Mouse (Mus musculus) thymus, adult 2 months (tissue): ENCODE data around the gene Mettl23. TPM values are rescaled to one million over a fixed set of nuclear protein-coding genes. Genes with fewer than 3 reads are reported as not detected.
"Not testable (repeated sequence)": the region's sequence is repeated elsewhere in the genome, so short reads cannot be mapped to it uniquely, and the experiment has no call there.

Experiments
- DNase-seq: peaks from one replicate; pipeline ENCODE4 v3.0.0; 2021
- H3K27ac ChIP-seq: fragments of 200-500 bp; 2 replicates; pipeline ENCODE4 v1.5.1; 2012; ENCODE audit warnings: low read length, control low read depth; ENCODE audit not compliant: control insufficient read depth, insufficient read depth
- H3K27me3 ChIP-seq: fragments of 200-500 bp; 2 replicates; pipeline ENCODE4 v1.6.1; 2012; ENCODE audit warnings: mild to moderate bottlenecking, low read length, moderate library complexity, mixed read lengths; ENCODE audit not compliant: control insufficient read depth, insufficient read depth
- H3K36me3 ChIP-seq: fragments of 200-500 bp; 2 replicates; pipeline ENCODE4 v1.6.1; 2012; ENCODE audit warnings: mild to moderate bottlenecking, low read length, moderate library complexity; ENCODE audit not compliant: control insufficient read depth, insufficient read depth
- H3K4me1 ChIP-seq: fragments of 200-500 bp; replicated peaks from 2 replicates; pipeline ENCODE4 v1.6.1; 2012; ENCODE audit warnings: low read length; ENCODE audit not compliant: control insufficient read depth, insufficient read depth
- H3K4me3 ChIP-seq: fragments of 200-500 bp; 2 replicates; pipeline ENCODE4 v1.5.1; 2012; ENCODE audit warnings: mild to moderate bottlenecking, low read length, control low read depth, moderate library complexity; ENCODE audit not compliant: control insufficient read depth, insufficient read depth
- CTCF ChIP-seq: fragments of 200-500 bp; IDR thresholded peaks from 2 replicates; pipeline ENCODE4 v1.5.1; 2012; ENCODE audit warnings: mild to moderate bottlenecking, control low read depth, low read length, moderate library complexity, borderline replicate concordance; ENCODE audit not compliant: control insufficient read depth, poor library complexity, insufficient read depth; ENCODE audit errors: extremely low read depth
- POLR2A ChIP-seq: fragments of 200-500 bp; IDR thresholded peaks from 2 replicates; pipeline ENCODE4 v1.6.1; 2012; ENCODE audit warnings: mild to moderate bottlenecking, low read length, control low read depth, moderate library complexity; ENCODE audit not compliant: control insufficient read depth, poor library complexity, insufficient read depth; ENCODE audit errors: extremely low read depth
- WGBS: fragments of 180-500 bp; shearing (Covaris S2); methylation state at CpG from one replicate; pipeline ENCODE4 v1.1.7; 2018; 5-methylcytosine and 5-hydroxymethylcytosine counted together
- polyA plus RNA-seq: library from polyadenylated mRNA; depleted of rRNA; stranded (reverse); fragments of >200 nt; gene quantifications from 2 replicates; pipeline ENCODE4 v1.2.3, GENCODE M21; 2012; rRNA removed

The Mettl23 gene
- polyA plus RNA-seq, 1 experiment = 82.6 TPM

DNA sequence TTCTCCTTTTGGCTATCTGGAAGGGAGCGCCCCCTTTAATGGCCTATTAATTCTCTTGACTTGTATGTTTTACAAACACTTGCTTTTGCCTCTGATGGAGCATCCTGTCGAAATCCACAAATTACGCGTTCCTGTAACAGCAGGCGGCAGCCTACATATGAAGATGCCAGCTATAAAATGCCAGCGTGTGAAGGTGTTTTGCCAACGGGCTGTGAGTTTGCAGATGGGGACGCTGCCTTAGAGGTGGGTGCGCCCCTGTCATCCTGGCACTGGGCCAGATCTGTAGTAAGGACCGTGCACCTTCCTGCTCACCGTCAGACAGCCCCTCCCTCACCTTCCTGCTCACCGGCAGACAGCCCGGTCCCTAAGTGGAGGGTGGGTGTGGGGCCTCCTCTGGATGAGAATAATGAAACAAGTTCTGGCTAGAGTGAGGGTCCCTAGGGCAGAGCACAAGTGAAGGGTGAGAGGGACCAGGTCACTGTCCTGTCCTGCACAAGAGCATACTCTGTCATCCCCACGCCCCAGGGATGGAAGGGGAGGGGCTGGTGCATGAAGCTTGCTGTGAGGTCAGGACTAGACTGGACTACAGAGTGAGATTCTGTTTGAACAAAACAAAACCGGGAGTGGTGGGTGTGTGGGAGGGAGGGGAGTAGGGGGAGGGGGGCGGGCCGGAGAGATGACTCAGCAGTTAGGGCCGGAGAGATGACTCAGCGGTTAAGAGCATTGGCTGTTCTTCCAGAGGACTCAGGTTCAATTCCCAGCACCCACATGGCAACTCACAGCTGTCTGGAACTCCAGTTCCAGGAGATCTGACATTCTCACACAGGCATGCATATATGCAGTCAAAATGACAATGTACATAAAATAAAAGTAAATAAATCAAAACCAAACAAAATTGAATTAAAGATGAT is 50.7 kb downstream of the Mettl23 start:
- Histone ChIP-seq H3K4me1 (peaks cover 6% of the 10 kb centered on the region; the same call in 1 of the 2 replicates), H3K27ac (no peak overlapping the region), H3K27me3 (no peaks in the 10 kb centered on the region), H3K36me3 (no peaks in the 10 kb centered on the region), H3K4me3 (no peak overlapping the region)
- 57% methylated on average over 19 of the region's 19 CpGs for WGBS
- DNase-seq = no peak
- TF ChIP-seq POLR2A (no peak), CTCF (no peak)

DNA sequence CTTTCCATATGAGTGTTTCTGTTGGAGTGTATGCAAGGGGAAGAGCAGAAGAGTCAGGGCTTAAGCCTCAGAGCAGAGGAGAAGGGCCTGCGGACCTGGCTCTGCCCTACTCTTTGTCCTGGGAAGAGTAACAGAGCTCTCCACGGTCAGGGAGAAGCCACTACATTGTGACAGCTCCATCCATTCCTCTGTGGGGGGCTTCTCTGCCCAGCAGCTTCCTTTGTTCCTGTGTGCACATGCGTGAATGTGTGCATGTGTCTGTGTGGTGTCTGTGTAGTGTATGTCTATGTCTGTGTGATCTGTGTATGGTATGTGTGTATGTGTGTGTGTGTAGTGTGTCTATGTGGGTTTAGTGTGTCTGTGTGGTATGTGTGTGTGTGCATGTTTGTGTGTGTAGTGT is 52.3 kb downstream of the Mettl23 start:
- 87% methylated on average over 3 of the region's 3 CpGs for WGBS
- no peak for DNase-seq
- TF ChIP-seq CTCF = no peak
- TF ChIP-seq POLR2A = no peak

DNA sequence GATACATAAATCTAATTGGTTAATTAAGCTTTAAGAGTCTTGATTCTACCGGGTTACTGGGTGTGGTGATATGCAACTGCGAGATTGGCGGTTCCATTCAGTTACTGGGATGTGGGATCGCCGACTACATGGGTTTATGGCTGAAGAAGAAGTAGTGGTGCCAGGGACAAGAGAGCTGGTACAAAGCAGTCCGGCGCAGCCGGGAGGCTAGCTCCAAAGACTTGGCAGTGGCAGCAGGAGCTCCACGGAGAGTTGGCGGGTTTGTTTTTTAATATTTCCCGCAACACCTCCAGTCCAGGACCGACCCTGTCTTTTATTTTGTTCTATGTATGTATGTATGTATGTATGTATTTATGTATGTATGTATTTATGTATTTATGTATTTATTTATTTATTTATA is 56.2 kb downstream of the Mettl23 start:
- H3K4me1 ChIP-seq = no peaks in the 10 kb centered on the region
- no peaks in the 10 kb centered on the region for H3K36me3 ChIP-seq
- TF ChIP-seq POLR2A = no peak
- no peak for TF ChIP-seq CTCF
- WGBS = 95% methylated on average over 12 of the region's 12 CpGs
- no peak for DNase-seq
- no peak overlapping the region for H3K4me3 ChIP-seq
- H3K27ac ChIP-seq = no peak overlapping the region
- no peaks in the 10 kb centered on the region for H3K27me3 ChIP-seq

More for the DNA sequence above, 52.3 kb downstream of the Mettl23 start:
- no peaks in the 10 kb centered on the region for H3K27me3 ChIP-seq
- H3K36me3 ChIP-seq = no peaks in the 10 kb centered on the region
- no peak overlapping the region for H3K27ac ChIP-seq
- no peaks in the 10 kb centered on the region; the same call in 1 of the 2 replicates for H3K4me1 ChIP-seq
- H3K4me3 ChIP-seq = no peak overlapping the region

DNA sequence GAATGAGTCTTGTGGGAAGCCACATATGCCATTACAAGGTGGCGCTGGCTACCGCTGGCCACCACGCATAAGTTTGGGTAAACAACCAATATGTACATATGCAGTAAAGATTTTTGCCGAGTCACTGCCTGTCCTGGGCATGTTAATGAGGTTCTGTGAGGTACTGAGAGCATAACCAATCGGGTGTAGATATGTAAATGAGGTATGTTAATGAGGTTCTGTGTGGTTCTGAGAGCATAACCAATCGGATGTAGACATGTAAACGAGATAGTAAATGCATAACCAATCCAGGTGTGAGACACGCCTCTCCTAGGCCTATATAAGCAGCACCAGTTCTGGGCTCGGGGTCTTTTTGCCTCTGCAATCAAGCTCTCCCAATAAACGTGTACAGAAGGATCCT is 59.5 kb downstream of the Mettl23 start:
- not testable (repeated sequence) for H3K4me3 ChIP-seq, H3K36me3 ChIP-seq, H3K27ac ChIP-seq, H3K27me3 ChIP-seq, H3K4me1 ChIP-seq, DNase-seq
- 90% methylated on average over 10 of the region's 10 CpGs for WGBS

Other genes with a start within 250 kb of the Mettl23 start
- gene Rhbdf2, start 216.3 kb upstream of the Mettl23 start, polyA plus RNA-seq = 40.8 and 44.4 TPM in 2 replicates
- 0.36 and 0.97 TPM in 2 replicates for gene Prcd, start 189.7 kb upstream of the Mettl23 start, polyA plus RNA-seq
- gene Cygb, start 189.0 kb upstream of the Mettl23 start, polyA plus RNA-seq = 9.4 and 14.0 TPM in 2 replicates
- gene St6galnac1, start 67.8 kb upstream of the Mettl23 start, polyA plus RNA-seq = 0.30 and 0.34 TPM in 2 replicates
- gene Mxra7, start 15.2 kb upstream of the Mettl23 start, polyA plus RNA-seq = 8.6 and 14.2 TPM in 2 replicates
- 37.3 and 46.3 TPM in 2 replicates for gene Jmjd6, start 171 bp downstream of the Mettl23 start, polyA plus RNA-seq
- gene Mfsd11, start 9.2 kb downstream of the Mettl23 start, polyA plus RNA-seq = 32.9 and 33.0 TPM in 2 replicates
- gene Srsf2, start 9.8 kb downstream of the Mettl23 start, polyA plus RNA-seq = 1,171 and 1,772 TPM in 2 replicates
- 6.1 and 6.4 TPM in 2 replicates for gene Mgat5b, start 75.6 kb downstream of the Mettl23 start, polyA plus RNA-seq